In genomic region chr7:28811640-28812275, GRCm38 (mm10) we compare ENCODE assay signal across 8 mouse cellular contexts. TPM values are rescaled to one million over a fixed set of nuclear protein-coding genes. Genes with fewer than 3 reads are reported as not detected.
A peak's percentile ranks its signal among the peaks of the same experiment; 100 is the strongest.
DNase-seq lines count a peak whose midpoint lies in the region; ATAC-seq and TF ChIP-seq lines count a peak whose summit lies in the region.

No protein-coding gene starts in this region.

- 14% methylated on average over 7 of the region's 7 CpGs for WGBS in forebrain, embryonic 13.5 days
- 6% methylated on average over 7 of the region's 7 CpGs for WGBS in liver, embryonic 12.5 days (ENCODE audit: insufficient replicate concordance)

- H3K79me2 ChIP-seq in C2C12 (ENCODE audit: control insufficient read depth, insufficient read depth) = peaks cover 55% of the 10 kb centered on the region

- peak overlapping the region; percentile 93 for H3K4me3 ChIP-seq in erythroblast, embryonic 14.5 days (replicated peaks)
- H3K4me3 ChIP-seq in C2C12 (ENCODE audit: insufficient read depth, poor library complexity, severe bottlenecking) = peak overlapping the region; percentile 59
- H3K4me3 ChIP-seq in forebrain, embryonic 13.5 days = peak overlapping the region; percentile 77
- H3K4me3 ChIP-seq in liver, embryonic 12.5 days = peak overlapping the region; percentile 93

- peaks cover 51% of the 10 kb centered on the region for H3K36me3 ChIP-seq in erythroblast, embryonic 14.5 days (ENCODE audit: control insufficient read depth)
- peaks cover 53% of the 10 kb centered on the region for H3K36me3 ChIP-seq in C2C12 (ENCODE audit: control insufficient read depth, insufficient read depth)
- H3K36me3 ChIP-seq in forebrain, embryonic 13.5 days (ENCODE audit: poor library complexity, severe bottlenecking) = peaks cover 46% of the 10 kb centered on the region
- H3K36me3 ChIP-seq in liver, embryonic 12.5 days = peaks cover 51% of the 10 kb centered on the region

- peak overlapping the region; percentile 65 for H3ac ChIP-seq in C2C12 (ENCODE audit: control insufficient read depth, insufficient read length, low read depth)

- peak overlapping the region; percentile 84 for H3K4me2 ChIP-seq in forebrain, embryonic 13.5 days
- H3K4me2 ChIP-seq in liver, embryonic 12.5 days = peak overlapping the region; percentile 93

- peak overlapping the region; percentile 87 for H3K9ac ChIP-seq in forebrain, embryonic 13.5 days
- peak overlapping the region; percentile 94 for H3K9ac ChIP-seq in liver, embryonic 12.5 days

- no peaks in the 10 kb centered on the region for H3K27me3 ChIP-seq in erythroblast, embryonic 14.5 days (ENCODE audit: control insufficient read depth)
- H3K27me3 ChIP-seq in C2C12 (ENCODE audit: control insufficient read depth, insufficient read depth, insufficient read length) = no peaks in the 10 kb centered on the region
- H3K27me3 ChIP-seq in forebrain, embryonic 13.5 days = no peaks in the 10 kb centered on the region
- no peaks in the 10 kb centered on the region for H3K27me3 ChIP-seq in liver, embryonic 12.5 days (replicated peaks)

- peaks cover 75% of the 10 kb centered on the region for H3K4me1 ChIP-seq in erythroblast, embryonic 14.5 days (ENCODE audit: control insufficient read depth)
- H3K4me1 ChIP-seq in forebrain, embryonic 13.5 days = peaks cover 57% of the 10 kb centered on the region
- peaks cover 64% of the 10 kb centered on the region for H3K4me1 ChIP-seq in liver, embryonic 12.5 days

- no peak for TF ChIP-seq CTCF in C2C12 (IDR thresholded peaks at IDR 0.05; ENCODE audit: control insufficient read depth, insufficient read depth, insufficient read length)

- ATAC-seq in erythroblast, adult 5-6 weeks (replicated peaks; ENCODE audit: low FRiP score, poor library complexity, severe bottlenecking) = no peak
- no peak for ATAC-seq in forebrain, embryonic 13.5 days
- ATAC-seq in liver, embryonic 12.5 days = no peak
- ATAC-seq in megakaryocyte progenitor cell, adult 5-6 weeks (replicated peaks; ENCODE audit: poor library complexity) = no peak
- ATAC-seq in erythroid progenitor cell, adult 5-6 weeks (replicated peaks; ENCODE audit: low FRiP score, poor library complexity, severe bottlenecking) = no peak

- DNase-seq in spleen, postnatal 14 days (ENCODE audit: low spot score in 2 of 2) = no peak

- peaks cover 52% of the 10 kb centered on the region for H3K79me3 ChIP-seq in C2C12 (ENCODE audit: low read depth)

- no peaks in the 10 kb centered on the region for H3K9me3 ChIP-seq in erythroblast, embryonic 14.5 days (ENCODE audit: control insufficient read depth, low read length)
- no peaks in the 10 kb centered on the region for H3K9me3 ChIP-seq in forebrain, embryonic 13.5 days (replicated peaks)
- no peaks in the 10 kb centered on the region for H3K9me3 ChIP-seq in liver, embryonic 12.5 days (replicated peaks)

- H3K27ac ChIP-seq in forebrain, embryonic 13.5 days = no peak overlapping the region
- peak overlapping the region; percentile 97 for H3K27ac ChIP-seq in liver, embryonic 12.5 days

TF ChIP-seq in C2C12, 6 proteins besides CTCF, POLR2A, EP300 and RAD21:
- TF ChIP-seq FOSL1 (IDR thresholded peaks at IDR 0.05; ENCODE audit: insufficient read depth, low read length, poor library complexity, severe bottlenecking) = no peak
- no peak for TF ChIP-seq MYOG (IDR thresholded peaks at IDR 0.05; ENCODE audit: control insufficient read depth, extremely low read depth, insufficient read length)
- TF ChIP-seq MAX (IDR thresholded peaks at IDR 0.05) = no peak
- no peak for TF ChIP-seq CEBPB (IDR thresholded peaks at IDR 0.05; ENCODE audit: low read depth)
- no peak for TF ChIP-seq USF1 (IDR thresholded peaks at IDR 0.05; ENCODE audit: low read depth)
- no peak for TF ChIP-seq MYOD1 (IDR thresholded peaks at IDR 0.05; ENCODE audit: control insufficient read depth, insufficient read length, low read depth)

RNA-seq across cellular contexts. Expression of gene Hnrnpl, which starts 3.4 kb away (rescaled TPM):
- polyA plus RNA-seq in erythroblast, embryonic 14.5 days (2012) = 24.2 and 25.1 TPM in 2 replicates
- 98.6 and 172 TPM in 2 replicates for total RNA-seq in erythroblast, adult 5-6 weeks (2015; ENCODE audit: low replicate concordance)
- 98.1 and 140 TPM in 2 replicates for total RNA-seq in erythroblast, adult 5-6 weeks (2017; ENCODE audit: low replicate concordance)
- polyA plus RNA-seq in C2C12 (2012; fragmentation: generic; extraction: Trizol) = 303 TPM
- polyA plus RNA-seq in forebrain, embryonic 13.5 days (2015; fragmentation: Nextera tagmentation; extraction: Ambion mirVana) = 264 and 282 TPM in 2 replicates
- polyA plus RNA-seq in liver, embryonic 12.5 days (2016; fragmentation: Nextera tagmentation; extraction: Ambion mirVana) = 186 and 188 TPM in 2 replicates
- total RNA-seq in megakaryocyte progenitor cell, adult 5-6 weeks (2015) = 419 and 433 TPM in 2 replicates
- total RNA-seq in megakaryocyte progenitor cell, adult 5-6 weeks (2017) = 342 and 343 TPM in 2 replicates
- 215 and 258 TPM in 2 replicates for total RNA-seq in erythroid progenitor cell, adult 5-6 weeks (2015; ENCODE audit: low replicate concordance)
- total RNA-seq in erythroid progenitor cell, adult 5-6 weeks (2017; ENCODE audit: low replicate concordance) = 202 and 252 TPM in 2 replicates

RNA-seq across cellular contexts. Expression of gene Ech1, which starts 13.3 kb away (rescaled TPM):
- 0.67 and 2.1 TPM in 2 replicates for polyA plus RNA-seq in erythroblast, embryonic 14.5 days (2012)
- total RNA-seq in erythroblast, adult 5-6 weeks (2015; ENCODE audit: low replicate concordance) = 36.6 and 59.0 TPM in 2 replicates
- total RNA-seq in erythroblast, adult 5-6 weeks (2017; ENCODE audit: low replicate concordance) = 23.2 and 31.8 TPM in 2 replicates
- 106 TPM for polyA plus RNA-seq in C2C12 (2012; fragmentation: generic; extraction: Trizol)
- polyA plus RNA-seq in forebrain, embryonic 13.5 days (2015; fragmentation: Nextera tagmentation; extraction: Ambion mirVana) = 69.1 and 75.6 TPM in 2 replicates
- 72.3 and 73.6 TPM in 2 replicates for polyA plus RNA-seq in liver, embryonic 12.5 days (2016; fragmentation: Nextera tagmentation; extraction: Ambion mirVana)
- 139 and 180 TPM in 2 replicates for total RNA-seq in megakaryocyte progenitor cell, adult 5-6 weeks (2015)
- 93.3 and 110 TPM in 2 replicates for total RNA-seq in megakaryocyte progenitor cell, adult 5-6 weeks (2017)
- total RNA-seq in erythroid progenitor cell, adult 5-6 weeks (2015; ENCODE audit: low replicate concordance) = 34.2 and 61.2 TPM in 2 replicates
- 10.6 and 14.1 TPM in 2 replicates for total RNA-seq in erythroid progenitor cell, adult 5-6 weeks (2017; ENCODE audit: low replicate concordance)

RNA-seq across cellular contexts. Expression of gene Lgals4, which starts 21.9 kb away (rescaled TPM):
- polyA plus RNA-seq in erythroblast, embryonic 14.5 days (2012) = 0.04 and 0.17 TPM in 2 replicates
- 1.7 TPM in 1 of 2 replicates, not detected in the other for total RNA-seq in erythroblast, adult 5-6 weeks (2015; ENCODE audit: low replicate concordance)
- total RNA-seq in erythroblast, adult 5-6 weeks (2017; ENCODE audit: low replicate concordance) = 2.4 TPM in 1 of 2 replicates, not detected in the other
- polyA plus RNA-seq in C2C12 (2012; fragmentation: generic; extraction: Trizol) = 0.25 TPM
- 2.5 and 3.3 TPM in 2 replicates for polyA plus RNA-seq in forebrain, embryonic 13.5 days (2015; fragmentation: Nextera tagmentation; extraction: Ambion mirVana)
- polyA plus RNA-seq in liver, embryonic 12.5 days (2016; fragmentation: Nextera tagmentation; extraction: Ambion mirVana) = 2.7 and 3.6 TPM in 2 replicates
- total RNA-seq in megakaryocyte progenitor cell, adult 5-6 weeks (2015) = 16.1 and 22.9 TPM in 2 replicates
- total RNA-seq in megakaryocyte progenitor cell, adult 5-6 weeks (2017) = 4.3 and 7.0 TPM in 2 replicates
- total RNA-seq in erythroid progenitor cell, adult 5-6 weeks (2015; ENCODE audit: low replicate concordance) = not detected in 2 replicates
- total RNA-seq in erythroid progenitor cell, adult 5-6 weeks (2017; ENCODE audit: low replicate concordance) = 0.91 and 1.5 TPM in 2 replicates

RNA-seq across cellular contexts. Expression of gene Rinl, which starts 23.0 kb away (rescaled TPM):
- 0.49 and 0.65 TPM in 2 replicates for polyA plus RNA-seq in erythroblast, embryonic 14.5 days (2012)
- total RNA-seq in erythroblast, adult 5-6 weeks (2015; ENCODE audit: low replicate concordance) = 21.1 and 25.0 TPM in 2 replicates
- 9.9 and 13.4 TPM in 2 replicates for total RNA-seq in erythroblast, adult 5-6 weeks (2017; ENCODE audit: low replicate concordance)
- 0.09 TPM for polyA plus RNA-seq in C2C12 (2012; fragmentation: generic; extraction: Trizol)
- polyA plus RNA-seq in forebrain, embryonic 13.5 days (2015; fragmentation: Nextera tagmentation; extraction: Ambion mirVana) = 1.7 and 2.0 TPM in 2 replicates
- 14.5 and 16.1 TPM in 2 replicates for polyA plus RNA-seq in liver, embryonic 12.5 days (2016; fragmentation: Nextera tagmentation; extraction: Ambion mirVana)
- total RNA-seq in megakaryocyte progenitor cell, adult 5-6 weeks (2015) = 47.6 and 48.3 TPM in 2 replicates
- total RNA-seq in megakaryocyte progenitor cell, adult 5-6 weeks (2017) = 53.9 and 56.3 TPM in 2 replicates
- 4.3 and 8.8 TPM in 2 replicates for total RNA-seq in erythroid progenitor cell, adult 5-6 weeks (2015; ENCODE audit: low replicate concordance)
- 5.4 and 19.4 TPM in 2 replicates for total RNA-seq in erythroid progenitor cell, adult 5-6 weeks (2017; ENCODE audit: low replicate concordance)

RNA-seq across cellular contexts. Expression of gene Nfkbib, which starts 44.4 kb away (rescaled TPM):
- 20.1 and 21.4 TPM in 2 replicates for polyA plus RNA-seq in erythroblast, embryonic 14.5 days (2012)
- total RNA-seq in erythroblast, adult 5-6 weeks (2015; ENCODE audit: low replicate concordance) = 2.9 and 3.8 TPM in 2 replicates
- total RNA-seq in erythroblast, adult 5-6 weeks (2017; ENCODE audit: low replicate concordance) = 2.2 and 3.6 TPM in 2 replicates
- polyA plus RNA-seq in C2C12 (2012; fragmentation: generic; extraction: Trizol) = 45.1 TPM
- 51.0 and 52.9 TPM in 2 replicates for polyA plus RNA-seq in forebrain, embryonic 13.5 days (2015; fragmentation: Nextera tagmentation; extraction: Ambion mirVana)
- polyA plus RNA-seq in liver, embryonic 12.5 days (2016; fragmentation: Nextera tagmentation; extraction: Ambion mirVana) = 41.6 and 43.1 TPM in 2 replicates
- 14.7 and 18.4 TPM in 2 replicates for total RNA-seq in megakaryocyte progenitor cell, adult 5-6 weeks (2015)
- 12.3 and 15.7 TPM in 2 replicates for total RNA-seq in megakaryocyte progenitor cell, adult 5-6 weeks (2017)
- total RNA-seq in erythroid progenitor cell, adult 5-6 weeks (2015; ENCODE audit: low replicate concordance) = 8.3 and 12.2 TPM in 2 replicates
- total RNA-seq in erythroid progenitor cell, adult 5-6 weeks (2017; ENCODE audit: low replicate concordance) = 4.8 and 5.5 TPM in 2 replicates

Comparison
In these comparisons a context has a peak if more than half of its experiments do, and no peak if none do; other contexts are left out.
1. RNA of gene Ech1, which starts 13.3 kb away (polyA plus RNA-seq): 106 TPM in C2C12 (single experiment), 72.3 to 73.6 TPM in liver, embryonic 12.5 days and 69.1 to 75.6 TPM in forebrain, embryonic 13.5 days; 0.67 to 2.1 TPM in erythroblast, embryonic 14.5 days; every median in the first group is over 10 times any median in the second.
2. Peak in every context shown above with its lines, with median percentiles within 50 percentile points of each other: H3K4me3 ChIP-seq.